Mouse (Mus musculus): Measurements from ENCODE around the gene Rapgefl1. TPM values are rescaled to one million over a fixed set of nuclear protein-coding genes. Genes with fewer than 3 reads are reported as not detected.

Gene Rapgefl1
- total and polyA plus RNA-seq, 3 experiments: 0.08 to 0.29 TPM; not detected in 1

GRCm38 (mm10) chr11:98797909-98798308 lies 38.7 kb upstream of the Rapgefl1 start:
- Histone ChIP-seq H3K4me1 (ENCODE audit: control insufficient read depth in 1 of 2, insufficient read depth in 2 of 2) (peaks cover 6 to 32% of the 10 kb centered on the region in 2 experiments), H3K4me3 (replicated peaks in 1 of 3; ENCODE audit: low read depth in 2 of 3, low read length in 2 of 3, poor library complexity in 1 of 3) (peak overlapping the region in 1 of 3 experiments; percentile 77), H3K79me2 (replicated peaks; ENCODE audit: control insufficient read depth, extremely low read depth, insufficient read depth, poor library complexity, severe bottlenecking) (peaks cover 32% of the 10 kb centered on the region), H3K36me3 (replicated peaks in 1 of 2; ENCODE audit: control insufficient read depth in 1 of 2, insufficient read depth in 1 of 2, low read length in 1 of 2) (peaks cover 27 to 51% of the 10 kb centered on the region in 2 experiments), H3K27me3 (replicated peaks) (no peaks in the 10 kb centered on the region), H3K9ac (ENCODE audit: insufficient read depth, low read depth) (peak overlapping the region; percentile 100; the same call in 1 of the 2 replicates), H3K27ac (ENCODE audit: insufficient read depth, low read depth) (peak overlapping the region; percentile 18; the same call in 1 of the 2 replicates), H3K4me2 (ENCODE audit: insufficient read depth, low read depth, poor library complexity, severe bottlenecking) (peak overlapping the region; percentile 79), H3K9me3 (replicated peaks; ENCODE audit: low read length) (no peaks in the 10 kb centered on the region)
- DNase-seq (ENCODE audit: extremely low read depth): no peak
- dilution Hi-C loops (cut with MboI; ENCODE audit: extremely low pct_ligation_motif_present, extremely low pct_unique_long_range_greater_than_20kb, low sequenced_read_pairs): no loop called here
- in situ Hi-C loops (cut with MboI; ENCODE audit: low pct_ligation_motif_present, low pct_unique_long_range_greater_than_20kb, low sequenced_read_pairs): no loop called here
- TF ChIP-seq POLR2AphosphoS2 (IDR thresholded peaks at IDR 0.05; ENCODE audit: low read depth, low read length): no peak
- TF ChIP-seq MAFK (IDR thresholded peaks at IDR 0.05; ENCODE audit: insufficient replicate concordance, low read length): no peak
- no peak for TF ChIP-seq BHLHE40 (IDR thresholded peaks at IDR 0.05; ENCODE audit: low read depth, low read length)
- no peak for TF ChIP-seq MEF2A (IDR thresholded peaks at IDR 0.05; ENCODE audit: borderline replicate concordance, low read depth, low read length)
- TF ChIP-seq NRF1 (IDR thresholded peaks at IDR 0.05; ENCODE audit: low read depth, low read length): no peak
- TF ChIP-seq ZNF384 (IDR thresholded peaks at IDR 0.05; ENCODE audit: low read depth, low read length): no peak
- TF ChIP-seq HCFC1 (IDR thresholded peaks at IDR 0.05; ENCODE audit: low read depth, low read length): no peak
- no peak for TF ChIP-seq RAD21 (IDR thresholded peaks at IDR 0.05; ENCODE audit: low read depth, low read length)
- no peak for TF ChIP-seq SMC3 (IDR thresholded peaks at IDR 0.05; ENCODE audit: low read depth, low read length)
- TF ChIP-seq IRF4 (IDR thresholded peaks at IDR 0.05; ENCODE audit: low read depth, low read length): no peak
- no peak for TF ChIP-seq RCOR1 (conservative IDR thresholded peaks at IDR 0.05; ENCODE audit: low read depth, low read length)
- TF ChIP-seq JUND (conservative IDR thresholded peaks at IDR 0.05; ENCODE audit: low read depth, low read length): no peak
- TF ChIP-seq E2F4 (IDR thresholded peaks at IDR 0.05; ENCODE audit: insufficient replicate concordance, low read depth, low read length): no peak
- no peak for TF ChIP-seq CHD1 (IDR thresholded peaks at IDR 0.05; ENCODE audit: low read depth, low read length)
- TF ChIP-seq EP300 (IDR thresholded peaks at IDR 0.05; ENCODE audit: low read length): no peak
- no peak for TF ChIP-seq CTCF (conservative IDR thresholded peaks at IDR 0.05 in 1 of 2, IDR thresholded peaks at IDR 0.05 in 1 of 2; ENCODE audit: low read depth in 2 of 2, low read length in 2 of 2)
- TF ChIP-seq ZC3H11A (IDR thresholded peaks at IDR 0.05; ENCODE audit: low read depth, low read length): no peak
- no peak for TF ChIP-seq POLR2A (IDR thresholded peaks at IDR 0.05; ENCODE audit: low read depth, low read length)
- TF ChIP-seq MAZ (IDR thresholded peaks at IDR 0.05; ENCODE audit: low read depth, low read length): no peak
- no peak for TF ChIP-seq KAT2A (IDR thresholded peaks at IDR 0.05; ENCODE audit: insufficient replicate concordance, low read length)

DNA sequence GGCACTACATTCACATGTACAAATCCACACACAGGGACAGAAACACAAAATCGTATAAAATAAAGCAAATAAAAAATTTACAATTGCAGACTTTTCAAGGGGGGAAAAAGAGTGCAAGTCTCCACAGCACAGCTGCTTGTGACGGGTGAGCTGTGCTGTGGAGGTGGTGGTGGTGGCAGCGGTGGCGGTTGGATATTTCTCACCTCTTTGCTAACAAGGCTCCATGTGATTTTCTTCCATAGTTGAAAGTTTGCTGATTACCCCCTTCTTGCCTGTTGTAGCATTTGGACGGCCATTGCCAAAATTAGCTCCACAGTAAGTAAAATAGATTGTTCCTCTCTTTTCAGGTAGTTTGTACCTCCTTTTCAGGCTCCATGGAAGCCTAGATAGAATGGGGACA lies 32.0 kb upstream of the Rapgefl1 start, which contains the start of gene Casc3:
Casc3 (plus strand) TSS at position 301 of the 400 bp plus-strand sequence.
- H3K4me2 ChIP-seq (ENCODE audit: insufficient read depth, low read depth, poor library complexity, severe bottlenecking): no peak within 1 kb of the TSS
- DNase-seq (ENCODE audit: extremely low read depth): no peak
- TF ChIP-seq MAFK (IDR thresholded peaks at IDR 0.05; ENCODE audit: insufficient replicate concordance, low read length) (no peak), MEF2A (IDR thresholded peaks at IDR 0.05; ENCODE audit: borderline replicate concordance, low read depth, low read length) (no peak), ETS1 (conservative IDR thresholded peaks at IDR 0.05; ENCODE audit: low read depth, low read length) (no peak), NRF1 (IDR thresholded peaks at IDR 0.05; ENCODE audit: low read depth, low read length) (no peak), UBTF (IDR thresholded peaks at IDR 0.05; ENCODE audit: low read depth, low read length) (no peak), POLR2A (IDR thresholded peaks at IDR 0.05; ENCODE audit: low read depth, low read length) (no peak), MXI1 (IDR thresholded peaks at IDR 0.05; ENCODE audit: low read depth, low read length) (no peak), ZNF384 (IDR thresholded peaks at IDR 0.05; ENCODE audit: low read depth, low read length) (no peak), EP300 (IDR thresholded peaks at IDR 0.05; ENCODE audit: low read length) (no peak)
- in situ Hi-C loops (cut with MboI; ENCODE audit: low pct_ligation_motif_present, low pct_unique_long_range_greater_than_20kb, low sequenced_read_pairs) (no loop called here), dilution Hi-C loops (cut with MboI; ENCODE audit: extremely low pct_ligation_motif_present, extremely low pct_unique_long_range_greater_than_20kb, low sequenced_read_pairs) (no loop called here)
- no peaks in the 10 kb centered on the region for H3K27me3 ChIP-seq (replicated peaks)
- H3K4me1 ChIP-seq (ENCODE audit: control insufficient read depth in 1 of 2, insufficient read depth in 2 of 2): peaks cover 2 to 39% of the 10 kb centered on the region in 2 experiments; a peak in 3 of 4 replicates
- no peak within 1 kb of the TSS for H3K4me3 ChIP-seq (replicated peaks in 1 of 3; ENCODE audit: low read depth in 2 of 3, low read length in 2 of 3, poor library complexity in 1 of 3)
- no peak within 1 kb of the TSS for H3K27ac ChIP-seq (ENCODE audit: insufficient read depth, low read depth)
- peaks cover 43 to 80% of the 10 kb centered on the region in 2 experiments for H3K36me3 ChIP-seq (replicated peaks in 1 of 2; ENCODE audit: control insufficient read depth in 1 of 2, insufficient read depth in 1 of 2, low read length in 1 of 2)
- H3K9me3 ChIP-seq (replicated peaks; ENCODE audit: low read length): no peaks in the 10 kb centered on the region
- peaks cover 2% of the 10 kb centered on the region; the same call in 1 of the 2 replicates for H3K79me2 ChIP-seq (replicated peaks; ENCODE audit: control insufficient read depth, extremely low read depth, insufficient read depth, poor library complexity, severe bottlenecking)
- no peak within 1 kb of the TSS for H3K9ac ChIP-seq (ENCODE audit: insufficient read depth, low read depth)
